Mouse (Mus musculus) embryonic facial prominence, embryonic 14.5 days (tissue): ENCODE measurements around the gene Aven. TPM values are rescaled to one million over a fixed set of nuclear protein-coding genes. Genes with fewer than 3 reads are reported as not detected.

Experiments used
- ATAC-seq: fragments of 200-750 bp; cut with Nextera tagmentation; 2 replicates; pipeline ENCODE4 v1.8.0; 2017; ENCODE audit warnings: low read depth, moderate number of reproducible peaks, moderate TSS enrichment
- DNase-seq: peaks from one replicate; pipeline ENCODE4 v3.0.0-alpha.2; 2015; ENCODE audit warnings: low spot score
- H3K27ac ChIP-seq: fragments of 300-500 bp; sonication (generic); replicated peaks from 2 replicates; pipeline ENCODE4 v1.5.1; 2014; ENCODE audit warnings: low read depth, mild to moderate bottlenecking, low read length, moderate library complexity
- H3K27me3 ChIP-seq: fragments of 300-500 bp; sonication (generic); replicated peaks from 2 replicates; pipeline ENCODE4 v1.6.1; 2014; ENCODE audit warnings: low read length; ENCODE audit not compliant: control insufficient read depth, insufficient read depth
- H3K36me3 ChIP-seq: fragments of 300-500 bp; sonication (generic); 2 replicates; pipeline ENCODE4 v1.6.1; 2014; ENCODE audit warnings: low read length, mixed read lengths; ENCODE audit not compliant: control insufficient read depth, insufficient read depth
- H3K4me1 ChIP-seq: fragments of 300-500 bp; sonication (generic); 2 replicates; pipeline ENCODE4 v1.6.1; 2014; ENCODE audit warnings: antibody characterized with exemption, low read length; ENCODE audit not compliant: control insufficient read depth, insufficient read depth
- H3K4me2 ChIP-seq: fragments of 300-500 bp; sonication (generic); 2 replicates; pipeline ENCODE4 v1.6.1; 2014; ENCODE audit warnings: low read depth, mild to moderate bottlenecking, low read length, moderate library complexity, mixed read lengths
- H3K4me3 ChIP-seq: fragments of 300-500 bp; sonication (generic); 2 replicates; pipeline ENCODE4 v1.5.1; 2014; ENCODE audit warnings: low read depth, mild to moderate bottlenecking, low read length
- H3K9ac ChIP-seq: fragments of 300-500 bp; sonication (generic); 2 replicates; pipeline ENCODE4 v1.6.1; 2014; ENCODE audit warnings: low read depth, mild to moderate bottlenecking, low read length, moderate library complexity, mixed read lengths
- H3K9me3 ChIP-seq: fragments of 300-500 bp; sonication (generic); 2 replicates; pipeline ENCODE4 v1.6.1; 2016; ENCODE audit warnings: low read length; ENCODE audit not compliant: control insufficient read depth
- WGBS: fragments of 180-500 bp; shearing (Covaris S2); extraction: QIAGEN DNeasy Blood & Tissue Kit; methylation state at CpG from one replicate; pipeline ENCODE4 v1.1.7; 2014; 5-methylcytosine and 5-hydroxymethylcytosine counted together
- polyA plus RNA-seq: library from polyadenylated mRNA; unstranded; fragments of >200 nt; fragmentation: Nextera tagmentation; extraction: Ambion mirVana; gene quantifications from 2 replicates; pipeline ENCODE4 v1.2.1, GENCODE M21; 2014

The Aven gene
- polyA plus RNA-seq, 1 experiment from 2014 or later = 6.1 TPM

- H3K36me3 ChIP-seq = no peaks in the 10 kb centered on the region
- H3K9ac ChIP-seq = no peak overlapping the region
- H3K4me2 ChIP-seq = no peak overlapping the region
- no peak overlapping the region for H3K27ac ChIP-seq
- H3K9me3 ChIP-seq = no peaks in the 10 kb centered on the region
- H3K27me3 ChIP-seq = no peaks in the 10 kb centered on the region
- H3K4me1 ChIP-seq = no peaks in the 10 kb centered on the region
- ATAC-seq = no peak
- no peak for DNase-seq
- H3K4me3 ChIP-seq = no peak overlapping the region
Observed at GRCm38 (mm10) chr2:112518541-112518940, 25.8 kb downstream of the Aven start.

DNA sequence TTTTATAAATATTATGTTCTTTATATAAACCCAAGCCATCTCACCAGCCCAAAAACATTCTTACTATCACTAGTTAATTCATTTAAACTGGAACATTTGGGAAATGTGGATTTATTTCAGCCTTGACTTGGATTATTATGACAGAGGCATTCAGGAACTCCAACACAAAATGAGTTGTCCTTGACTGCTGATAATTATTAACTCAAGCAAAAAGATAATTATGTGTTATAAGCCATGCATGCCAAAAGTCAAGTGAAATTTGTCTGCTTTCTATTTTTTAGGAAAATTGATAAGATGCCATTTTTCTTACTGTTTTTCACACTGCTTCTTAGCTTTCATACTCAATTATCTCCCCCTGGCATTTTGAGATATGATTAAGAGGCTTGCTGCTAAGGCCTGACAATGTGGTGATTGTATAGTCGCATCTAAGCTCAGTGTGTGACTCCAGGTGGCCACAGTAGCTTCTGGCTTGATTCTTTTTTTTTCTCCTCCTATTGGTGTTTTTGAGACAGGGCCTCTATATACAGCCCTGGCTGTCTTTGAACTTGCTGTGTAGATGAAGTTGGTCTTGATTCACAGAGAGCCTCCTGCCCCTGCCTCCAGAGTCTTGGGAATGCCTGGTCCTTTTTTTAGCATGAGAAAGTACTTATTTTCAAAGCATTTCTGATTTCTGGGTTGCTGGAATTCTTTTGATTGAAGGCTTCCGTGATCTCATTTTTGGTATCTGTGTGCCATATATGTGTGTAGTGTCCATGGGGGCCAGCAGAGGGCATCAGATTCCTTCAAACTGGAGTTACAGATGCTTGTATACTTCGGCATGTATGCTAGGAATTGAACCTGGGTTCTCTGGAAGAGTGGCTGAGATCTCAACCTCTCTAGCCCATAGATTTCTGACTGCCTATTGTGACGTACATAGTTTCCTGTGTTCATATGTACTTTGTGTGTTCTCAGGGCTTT, 28.0 kb downstream of the Aven start:
- Histone ChIP-seq H3K27ac (no peak overlapping the region), H3K9ac (no peak overlapping the region), H3K36me3 (no peaks in the 10 kb centered on the region), H3K4me1 (no peaks in the 10 kb centered on the region), H3K27me3 (no peaks in the 10 kb centered on the region), H3K9me3 (no peaks in the 10 kb centered on the region), H3K4me2 (no peak overlapping the region), H3K4me3 (no peak overlapping the region)
- 85% methylated on average over 4 of the region's 4 CpGs for WGBS
- ATAC-seq = no peak
- DNase-seq = no peak

- 83% methylated on average over 3 of the region's 3 CpGs for WGBS
- ATAC-seq (no peak), DNase-seq (no peak)
- H3K27ac ChIP-seq = no peak overlapping the region
- H3K4me1 ChIP-seq = no peaks in the 10 kb centered on the region
- H3K9me3 ChIP-seq = no peaks in the 10 kb centered on the region
- no peaks in the 10 kb centered on the region for H3K27me3 ChIP-seq
- H3K9ac ChIP-seq = no peak overlapping the region
- no peaks in the 10 kb centered on the region for H3K36me3 ChIP-seq
- no peak overlapping the region for H3K4me3 ChIP-seq
- H3K4me2 ChIP-seq = no peak overlapping the region
Observed at GRCm38 (mm10) chr2:112526933-112527332, 34.2 kb downstream of the Aven start.

DNA sequence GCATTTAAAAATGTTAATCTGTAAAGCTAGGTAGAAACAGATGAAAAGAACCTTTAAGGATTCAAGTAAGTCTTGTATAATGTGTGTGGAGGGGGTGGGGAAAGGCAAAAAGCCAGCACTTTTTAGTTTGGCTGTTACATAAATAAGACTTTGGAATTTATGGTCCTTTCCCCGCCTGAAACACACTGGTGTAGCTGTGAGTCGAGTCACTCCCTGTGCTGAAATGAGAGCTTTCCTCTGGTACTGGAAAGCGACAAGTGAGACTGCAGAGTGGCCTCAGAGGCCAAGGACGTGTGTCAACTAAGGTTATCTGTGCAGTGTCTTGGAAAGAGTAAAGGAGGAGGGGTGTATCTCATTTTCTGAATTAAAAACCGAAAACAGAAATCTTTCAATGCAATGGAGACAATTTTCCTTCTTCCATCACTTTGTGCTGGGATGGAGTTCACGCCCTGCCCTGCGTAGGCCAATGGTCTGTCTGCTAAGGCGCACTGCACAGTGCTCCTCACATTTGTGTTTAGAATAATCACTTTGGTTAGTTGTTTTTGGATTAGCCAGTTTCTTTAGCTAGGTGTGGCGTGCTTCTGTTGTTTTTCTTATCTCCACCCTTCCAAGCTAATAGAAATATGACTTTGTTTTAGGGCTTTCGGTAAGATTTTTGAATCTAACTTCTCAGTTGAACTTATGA, 40.2 kb downstream of the Aven start:
- H3K4me3 ChIP-seq = no peak overlapping the region
- DNase-seq (no peak), ATAC-seq (no peak)
- no peak overlapping the region for H3K4me2 ChIP-seq
- no peaks in the 10 kb centered on the region for H3K4me1 ChIP-seq
- no peaks in the 10 kb centered on the region for H3K9me3 ChIP-seq
- no peaks in the 10 kb centered on the region for H3K36me3 ChIP-seq
- no peak overlapping the region for H3K9ac ChIP-seq
- no peaks in the 10 kb centered on the region for H3K27me3 ChIP-seq
- WGBS = 77% methylated on average over 10 of the region's 10 CpGs
- H3K27ac ChIP-seq = no peak overlapping the region

DNA sequence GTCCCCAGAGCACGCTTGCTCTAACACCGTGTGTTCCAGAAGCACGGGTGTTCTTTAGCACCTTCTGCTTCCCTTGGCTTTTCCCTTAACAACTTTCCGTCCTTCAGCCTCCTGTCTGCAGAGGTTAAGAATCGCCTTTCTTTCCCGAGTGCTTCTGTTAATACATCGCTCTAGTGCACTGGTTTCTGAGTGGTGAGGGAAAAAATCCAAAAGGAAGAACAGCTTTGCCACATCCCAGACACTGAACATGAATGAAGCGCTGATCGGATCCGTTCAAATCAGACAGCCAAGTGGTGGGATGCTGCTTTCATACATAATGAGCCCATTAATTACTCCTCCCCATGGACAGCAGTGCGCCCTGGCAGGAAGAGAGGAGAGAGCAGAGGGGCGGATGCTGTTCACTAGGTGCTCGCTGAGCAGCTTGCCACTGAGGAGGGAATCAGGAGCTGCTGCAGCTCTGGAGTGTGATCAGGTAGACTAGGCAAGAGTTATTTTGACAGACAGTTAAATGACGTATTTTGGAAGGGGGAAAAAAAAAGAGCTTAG, 42.0 kb downstream of the Aven start:
- WGBS = 56% methylated on average over 14 of the region's 14 CpGs
- Histone ChIP-seq H3K9ac (no peak overlapping the region), H3K27me3 (no peaks in the 10 kb centered on the region), H3K4me1 (no peaks in the 10 kb centered on the region), H3K36me3 (no peaks in the 10 kb centered on the region), H3K9me3 (no peaks in the 10 kb centered on the region), H3K27ac (no peak overlapping the region), H3K4me3 (no peak overlapping the region), H3K4me2 (no peak overlapping the region)
- DNase-seq (no peak), ATAC-seq (no peak)

- DNase-seq (no peak), ATAC-seq (no peak)
- 100% methylated on average over 1 of the region's 1 CpGs for WGBS
- Histone ChIP-seq H3K27me3 (no peaks in the 10 kb centered on the region), H3K36me3 (no peaks in the 10 kb centered on the region), H3K27ac (no peak overlapping the region), H3K9me3 (no peaks in the 10 kb centered on the region), H3K4me1 (no peaks in the 10 kb centered on the region), H3K9ac (no peak overlapping the region), H3K4me3 (no peak overlapping the region), H3K4me2 (no peak overlapping the region)
Observed at GRCm38 (mm10) chr2:112538783-112539182, 46.0 kb downstream of the Aven start.

DNA sequence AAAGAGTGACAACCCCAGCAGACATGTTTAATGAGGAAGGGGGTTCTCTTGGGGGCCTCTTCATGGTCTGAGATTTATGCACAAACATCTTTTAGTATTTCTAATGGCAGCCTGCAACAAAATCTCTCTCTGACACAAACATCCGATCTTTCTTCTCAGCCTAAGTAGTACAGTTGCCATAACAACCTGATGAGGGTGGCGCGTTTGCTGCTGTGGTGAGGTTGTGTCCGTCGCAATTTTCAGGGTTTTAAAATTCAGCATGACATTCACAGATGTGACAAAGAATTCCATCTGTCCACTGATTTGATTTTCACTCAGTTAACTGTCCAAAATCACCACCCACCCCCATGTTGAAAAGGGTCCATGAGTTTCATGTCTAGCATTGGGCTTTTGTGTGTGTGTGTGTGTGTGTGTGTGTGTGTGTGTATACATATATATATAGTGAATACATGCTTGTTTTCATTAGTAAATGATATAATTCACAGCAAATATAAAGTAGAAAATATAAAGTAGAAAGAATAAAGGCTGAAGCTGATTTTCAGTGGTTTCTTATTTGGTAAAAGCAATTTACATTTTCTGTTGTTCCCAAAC, 49.0 kb downstream of the Aven start:
- DNase-seq (no peak), ATAC-seq (no peak)
- H3K9ac ChIP-seq = no peak overlapping the region
- H3K4me2 ChIP-seq = no peak overlapping the region
- H3K4me3 ChIP-seq = no peak overlapping the region
- 79% methylated on average over 5 of the region's 5 CpGs for WGBS
- no peaks in the 10 kb centered on the region for H3K9me3 ChIP-seq
- no peaks in the 10 kb centered on the region for H3K27me3 ChIP-seq
- no peak overlapping the region for H3K27ac ChIP-seq
- no peaks in the 10 kb centered on the region for H3K4me1 ChIP-seq
- H3K36me3 ChIP-seq = no peaks in the 10 kb centered on the region

DNA sequence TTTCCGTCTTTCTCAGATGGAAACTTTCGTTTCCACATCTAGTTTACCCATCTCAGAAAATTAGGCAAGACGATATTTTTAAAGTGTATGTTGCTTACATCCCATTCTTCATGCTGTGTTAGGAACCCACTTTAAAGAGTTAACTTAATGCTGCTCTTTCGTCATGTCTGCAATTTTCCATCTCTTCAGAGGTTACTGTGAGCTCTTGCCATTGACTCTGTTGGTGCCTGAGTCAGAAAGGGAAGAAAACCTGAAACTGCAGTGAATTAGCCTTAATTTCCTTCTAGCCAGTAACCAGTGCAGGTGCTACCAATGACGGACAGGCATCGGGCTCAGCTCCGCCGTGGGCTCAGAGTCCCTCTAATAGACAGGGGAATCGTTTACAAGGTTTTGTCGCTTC, 63.8 kb downstream of the Aven start:
- H3K27me3 ChIP-seq = no peaks in the 10 kb centered on the region
- ATAC-seq (no peak), DNase-seq (no peak)
- H3K4me1 ChIP-seq = no peaks in the 10 kb centered on the region
- H3K9ac ChIP-seq = no peak overlapping the region
- no peak overlapping the region for H3K27ac ChIP-seq
- H3K4me3 ChIP-seq = no peak overlapping the region
- H3K9me3 ChIP-seq = no peaks in the 10 kb centered on the region
- H3K4me2 ChIP-seq = no peak overlapping the region
- no peaks in the 10 kb centered on the region for H3K36me3 ChIP-seq
- 77% methylated on average over 10 of the region's 10 CpGs for WGBS
